Mouse (Mus musculus) adrenal gland, postnatal 10 days (tissue): ENCODE results near the gene Srrd. TPM values are rescaled to one million over a fixed set of nuclear protein-coding genes. Genes with fewer than 3 reads are reported as not detected.

Experiments
- DNase-seq: peaks from one replicate; pipeline ENCODE4 v3.0.0; 2021; ENCODE audit warnings: mixed read lengths
- total RNA-seq, 2 experiments: library from RNA; stranded (reverse); gene quantifications; 2 replicates each; pipeline ENCODE4 v1.2.3; 2021

Gene Srrd
- total RNA-seq, 2 experiments from 2014 or later = 15.7 to 25.8 TPM

DNA sequence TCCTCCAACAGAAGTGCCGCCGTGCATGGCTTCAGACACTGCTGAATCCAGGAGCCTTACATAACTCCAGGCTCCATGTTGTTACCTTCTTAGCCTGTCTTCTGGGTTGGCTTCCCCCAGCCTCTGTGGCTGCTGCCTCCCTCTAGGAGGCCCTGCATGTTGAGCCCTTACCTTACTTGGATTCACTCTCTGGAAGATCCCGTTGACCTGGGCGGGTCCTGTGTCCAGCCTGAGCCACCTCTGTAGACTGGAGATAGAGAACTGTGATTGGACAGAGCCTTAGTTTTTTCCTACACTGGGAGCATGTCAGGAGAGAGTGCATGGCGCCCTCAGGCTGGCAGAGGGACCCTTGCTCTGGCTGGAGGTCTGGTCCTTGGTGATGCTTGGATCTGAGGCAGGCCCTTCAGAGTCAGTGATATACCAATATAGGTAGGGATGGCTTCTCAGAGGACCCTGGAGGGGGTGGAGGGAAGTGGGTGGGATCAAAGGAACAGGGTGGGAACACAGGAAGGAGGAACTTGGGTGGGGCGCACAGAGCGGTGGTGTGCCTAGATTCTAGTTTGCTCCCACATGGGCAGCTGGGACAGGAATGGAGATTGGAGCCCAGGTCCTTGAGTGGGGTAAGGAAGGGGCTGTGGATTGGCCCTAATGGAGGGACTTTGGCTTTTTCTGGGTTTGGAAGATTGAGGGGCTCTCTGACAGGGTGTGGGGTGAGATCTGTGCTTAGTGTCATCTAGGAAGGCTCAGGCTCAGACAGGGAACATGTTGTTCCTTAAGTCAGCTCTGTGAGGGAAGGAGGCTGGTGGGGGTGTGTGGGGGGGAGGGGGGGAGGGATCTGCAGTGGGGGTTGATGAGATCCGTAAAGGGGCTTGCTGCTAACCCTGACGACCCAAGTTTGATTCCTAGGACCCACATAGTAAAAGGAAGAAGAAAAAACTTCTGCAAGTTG, 54.4 kb downstream of the Srrd start:
- no peak for DNase-seq

- no peak for DNase-seq
These were observed 55.2 kb downstream of the Srrd start for GRCm38 (mm10) chr5:112287652-112288051.

Other genes with a start within 250 kb of the Srrd start
- 10 to 100 TPM in 1 of 2 experiments, 1 to 10 TPM in 1; 7.9 to 17.4 TPM for gene Cryba4, start 90.5 kb downstream of the Srrd start, total RNA-seq
- 1 to 10 TPM; 1.4 to 2.2 TPM for gene Crybb1, start 87.2 kb downstream of the Srrd start, total RNA-seq
- gene Tpst2, start 66.3 kb downstream of the Srrd start, total RNA-seq = 100 to 1,000 TPM; 116 to 169 TPM
- 10 to 100 TPM; 28.4 to 32.3 TPM for gene Tfip11, start 16.7 kb downstream of the Srrd start, total RNA-seq
- gene Hps4, start within 50 bp of the Srrd start, total RNA-seq = 10 to 100 TPM; 25.7 to 29.6 TPM
- gene Gm6583, start 13.0 kb upstream of the Srrd start, total RNA-seq = under 1 TPM; 0.15 to 0.18 TPM
- 1 to 10 TPM; 3.4 to 4.8 TPM for gene Asphd2, start 51.8 kb upstream of the Srrd start, total RNA-seq
- not detected for gene Gm6588, start 106.4 kb upstream of the Srrd start, total RNA-seq
- 1 to 10 TPM; 3.8 to 4.5 TPM for gene Sez6l, start 234.1 kb upstream of the Srrd start, total RNA-seq